Mouse (Mus musculus) hindbrain, embryonic 15.5 days (tissue): ENCODE data around the gene Sec11a. TPM values are rescaled to one million over a fixed set of nuclear protein-coding genes. Genes with fewer than 3 reads are reported as not detected.
"Not testable (repeated sequence)": the region's sequence is repeated elsewhere in the genome, so short reads cannot be mapped to it uniquely, and the experiment has no call there.

Source experiments
- ATAC-seq: fragments of 200-750 bp; cut with Nextera tagmentation; 2 replicates; pipeline ENCODE4 v1.8.0; 2017; ENCODE audit warnings: low read depth, moderate number of reproducible peaks, moderate TSS enrichment; ENCODE audit not compliant: low FRiP score
- H3K27ac ChIP-seq: fragments of 300-500 bp; sonication (generic); replicated peaks from 2 replicates; pipeline ENCODE4 v1.5.1; 2015; ENCODE audit warnings: mild to moderate bottlenecking, inconsistent platforms
- H3K27me3 ChIP-seq: fragments of 300-500 bp; sonication (generic); 2 replicates; pipeline ENCODE4 v1.6.1; 2015; ENCODE audit warnings: control low read depth, inconsistent platforms
- H3K36me3 ChIP-seq: fragments of 300-500 bp; sonication (generic); 2 replicates; pipeline ENCODE4 v1.6.1; 2015; ENCODE audit warnings: control low read depth, inconsistent platforms
- H3K4me1 ChIP-seq: fragments of 300-500 bp; sonication (generic); replicated peaks from 2 replicates; pipeline ENCODE4 v1.6.1; 2015; ENCODE audit warnings: control low read depth, inconsistent platforms
- H3K4me2 ChIP-seq: fragments of 300-500 bp; sonication (generic); 2 replicates; pipeline ENCODE4 v1.6.1; 2015; ENCODE audit warnings: moderate library complexity, mild to moderate bottlenecking, inconsistent platforms
- H3K4me3 ChIP-seq: fragments of 300-500 bp; sonication (generic); 2 replicates; pipeline ENCODE4 v1.5.1; 2015; ENCODE audit warnings: mild to moderate bottlenecking, inconsistent platforms
- H3K9ac ChIP-seq: fragments of 300-500 bp; sonication (generic); 2 replicates; pipeline ENCODE4 v1.6.1; 2015; ENCODE audit warnings: inconsistent platforms
- H3K9me3 ChIP-seq: fragments of 300-500 bp; sonication (generic); 2 replicates; pipeline ENCODE4 v1.6.1; 2016; ENCODE audit warnings: control low read depth, inconsistent platforms
- WGBS: fragments of 180-500 bp; shearing (Covaris S2); methylation state at CpG from one replicate; pipeline ENCODE4 v1.1.7; 2015; 5-methylcytosine and 5-hydroxymethylcytosine counted together
- polyA plus RNA-seq: library from polyadenylated mRNA; unstranded; fragments of >200 nt; fragmentation: Nextera tagmentation; extraction: Ambion mirVana; gene quantifications from 2 replicates; pipeline ENCODE4 v1.2.1, GENCODE M21; 2015

Gene Sec11a
- polyA plus RNA-seq, 1 experiment from 2014 or later: 138 TPM

DNA sequence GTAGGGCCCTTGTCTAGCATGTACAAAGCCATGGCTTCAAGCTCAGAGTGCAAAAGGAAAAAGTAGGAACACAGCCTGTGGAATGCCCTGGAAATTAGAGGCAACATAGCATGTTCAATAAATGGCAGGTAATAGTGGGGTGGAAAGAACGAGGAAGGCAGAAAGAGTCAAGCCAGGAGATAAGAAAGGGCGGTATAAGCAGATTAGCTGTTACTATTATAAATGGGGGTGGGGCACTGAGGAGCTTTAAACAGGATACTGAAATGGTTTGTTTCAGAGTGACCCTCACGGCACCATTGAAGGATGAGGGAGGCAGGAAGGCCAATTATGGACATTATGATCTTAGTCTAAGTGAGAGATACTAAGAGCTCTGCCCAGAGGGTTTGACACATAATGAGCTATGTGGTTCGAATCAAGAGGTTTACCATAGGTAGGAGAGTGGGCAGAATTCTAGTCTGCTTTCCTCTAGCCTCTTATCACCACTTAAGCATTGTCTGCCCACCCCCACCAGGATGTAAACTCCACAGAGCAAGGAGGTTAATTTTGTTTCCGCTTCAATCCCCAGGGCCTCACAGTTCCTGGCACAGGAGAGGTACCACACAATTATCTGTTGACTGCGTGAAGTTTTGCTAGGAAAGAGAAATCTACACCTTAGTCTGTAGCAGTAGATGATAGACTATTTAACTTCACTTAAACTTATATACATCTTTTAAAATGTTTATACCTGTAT lies 39.0 kb upstream of the Sec11a start:
- no peak overlapping the region for H3K4me3 ChIP-seq
- no peak overlapping the region for H3K9ac ChIP-seq
- peaks cover 3% of the 10 kb centered on the region for H3K4me1 ChIP-seq
- WGBS: 73% methylated on average over 6 of the region's 6 CpGs
- H3K9me3 ChIP-seq: no peaks in the 10 kb centered on the region
- ATAC-seq: no peak
- no peaks in the 10 kb centered on the region for H3K27me3 ChIP-seq
- H3K27ac ChIP-seq: no peak overlapping the region
- H3K36me3 ChIP-seq: no peaks in the 10 kb centered on the region
- H3K4me2 ChIP-seq: no peak overlapping the region

DNA sequence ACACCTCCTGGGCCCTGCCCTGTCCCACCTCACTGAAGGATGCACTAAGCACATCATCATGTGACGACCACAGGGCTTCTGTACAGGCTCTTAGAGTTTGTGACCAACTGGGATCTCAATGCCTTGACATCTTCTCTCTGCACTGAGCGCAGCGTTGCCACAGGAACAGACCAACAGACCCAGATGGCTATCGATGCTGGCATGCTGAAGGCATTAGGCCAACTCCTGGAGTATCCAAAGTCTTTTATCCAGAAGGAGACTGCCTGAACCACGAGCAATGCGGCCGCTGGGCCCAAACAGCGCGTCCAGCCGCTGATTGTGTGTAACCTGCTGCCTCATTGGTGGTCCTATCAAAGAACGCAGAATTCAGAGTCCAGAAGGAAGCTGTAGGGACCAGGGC lies 33.0 kb upstream of the Sec11a start:
- no peaks in the 10 kb centered on the region for H3K9me3 ChIP-seq
- WGBS: 87% methylated on average over 11 of the region's 11 CpGs
- no peaks in the 10 kb centered on the region for H3K4me1 ChIP-seq
- no peaks in the 10 kb centered on the region for H3K27me3 ChIP-seq
- H3K9ac ChIP-seq: no peak overlapping the region
- H3K4me2 ChIP-seq: no peak overlapping the region
- H3K27ac ChIP-seq: no peak overlapping the region
- no peak overlapping the region for H3K4me3 ChIP-seq
- ATAC-seq: no peak
- no peaks in the 10 kb centered on the region for H3K36me3 ChIP-seq

GRCm38 (mm10) chr7:80973638-80974015 lies 26.0 kb upstream of the Sec11a start:
- H3K4me2 ChIP-seq, ATAC-seq, H3K27me3 ChIP-seq, H3K9ac ChIP-seq, H3K27ac ChIP-seq, H3K9me3 ChIP-seq, H3K4me3 ChIP-seq, H3K36me3 ChIP-seq, H3K4me1 ChIP-seq: not testable (repeated sequence)
- 72% methylated on average over 3 of the region's 3 CpGs for WGBS

DNA sequence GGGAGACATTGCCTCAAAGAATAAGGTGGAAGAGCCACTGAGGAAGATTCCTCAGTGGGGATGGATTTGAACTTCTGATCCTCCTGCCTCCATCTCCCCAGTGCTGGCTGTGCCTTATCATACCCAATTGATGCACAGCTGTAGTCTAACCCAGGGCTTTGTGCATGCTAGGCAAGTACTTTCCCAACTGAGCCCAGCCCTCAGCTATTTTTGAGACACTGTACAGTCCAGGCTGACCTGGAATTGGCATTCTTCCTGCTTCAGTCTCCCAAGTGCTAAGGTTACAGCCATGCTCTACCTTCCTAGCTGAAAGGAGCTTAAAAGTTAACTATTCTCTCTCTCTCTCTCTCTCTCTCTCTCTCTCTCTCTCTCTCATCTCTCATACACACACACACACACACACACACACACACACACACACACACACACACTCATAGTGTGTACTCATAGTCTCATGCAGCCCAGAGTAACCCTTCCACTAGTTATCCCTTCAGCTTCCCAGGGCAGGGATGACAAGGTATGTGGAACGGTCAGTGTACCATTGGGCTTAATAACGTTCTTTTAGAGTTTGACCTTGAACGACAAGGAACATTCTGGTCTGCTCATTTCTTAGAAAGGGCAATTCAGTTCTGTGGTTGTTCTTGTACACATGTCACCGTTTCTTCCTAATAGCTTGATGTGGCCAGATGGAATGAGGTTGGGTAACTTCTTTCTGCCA lies 25.5 kb upstream of the Sec11a start:
- H3K9ac ChIP-seq, H3K9me3 ChIP-seq, H3K36me3 ChIP-seq, ATAC-seq, H3K4me1 ChIP-seq, H3K4me2 ChIP-seq, H3K27ac ChIP-seq, H3K27me3 ChIP-seq, H3K4me3 ChIP-seq: not testable (repeated sequence)
- WGBS: 86% methylated on average over 4 of the region's 4 CpGs

DNA sequence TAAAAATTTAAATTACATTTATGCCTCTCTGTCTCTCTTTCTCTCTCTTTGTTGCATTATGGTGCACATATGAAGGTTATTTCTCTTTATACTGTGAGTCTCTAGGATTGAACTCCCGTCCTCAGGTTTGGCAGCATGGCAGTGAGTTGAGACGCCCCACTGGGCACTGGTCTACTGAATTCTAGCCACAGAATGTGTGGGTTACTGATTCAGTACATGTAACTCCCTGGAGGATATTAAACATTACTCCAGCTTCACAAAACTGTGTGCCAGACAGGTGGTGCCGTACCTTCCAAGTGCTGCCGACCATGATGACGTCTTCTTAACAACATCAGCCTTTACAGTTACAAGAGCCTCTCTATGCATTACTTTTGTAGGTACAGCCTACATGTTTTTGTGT lies 24.5 kb upstream of the Sec11a start:
- Histone ChIP-seq H3K9me3 (no peaks in the 10 kb centered on the region), H3K4me3 (no peak overlapping the region), H3K4me1 (no peaks in the 10 kb centered on the region), H3K27ac (no peak overlapping the region), H3K36me3 (no peaks in the 10 kb centered on the region), H3K27me3 (no peaks in the 10 kb centered on the region), H3K4me2 (no peak overlapping the region), H3K9ac (no peak overlapping the region)
- ATAC-seq: no peak
- 91% methylated on average over 5 of the region's 5 CpGs for WGBS

DNA sequence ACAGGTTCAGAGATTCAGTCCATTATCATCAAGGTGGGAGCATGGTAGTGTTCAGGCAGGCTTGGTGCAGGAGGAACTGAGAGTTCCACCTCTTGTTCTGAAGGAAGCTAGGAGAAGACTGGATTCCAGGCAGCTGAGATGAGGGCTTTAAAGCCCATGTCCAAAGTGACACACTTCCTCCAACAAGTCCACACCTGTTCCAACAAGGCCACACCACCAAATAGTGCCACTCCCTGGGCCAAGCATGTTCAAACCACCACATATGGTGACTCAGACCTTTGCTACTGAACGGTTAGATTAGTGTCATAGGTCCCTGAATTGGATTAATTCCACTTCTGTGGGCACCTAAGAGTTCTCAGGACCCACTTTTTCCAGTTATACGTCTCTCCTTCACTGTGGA lies 23.8 kb upstream of the Sec11a start:
- WGBS: 74% methylated on average over 2 of the region's 2 CpGs
- no peak overlapping the region for H3K27ac ChIP-seq

DNA sequence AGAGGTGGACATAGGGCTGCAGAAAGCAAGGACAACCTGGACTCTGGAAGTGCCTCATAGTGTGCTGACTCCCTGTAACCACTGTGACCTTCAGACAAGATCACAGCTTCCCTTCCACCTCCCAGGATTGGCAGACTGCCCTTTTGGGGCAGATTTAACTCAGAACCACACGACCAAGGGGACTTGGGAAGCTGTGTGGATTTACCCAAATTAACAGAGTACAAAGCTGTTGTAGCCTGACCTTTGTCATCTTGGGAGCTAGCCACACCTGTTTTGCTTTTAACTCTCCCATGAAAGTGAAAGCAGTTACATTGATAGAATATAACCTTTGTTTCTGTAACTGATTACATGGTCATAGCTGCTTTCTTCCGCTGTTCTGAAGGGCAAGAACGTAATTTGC lies 23.3 kb upstream of the Sec11a start:
- no peak overlapping the region for H3K9ac ChIP-seq
- H3K27me3 ChIP-seq: no peaks in the 10 kb centered on the region
- no peak overlapping the region for H3K4me3 ChIP-seq
- no peaks in the 10 kb centered on the region for H3K4me1 ChIP-seq
- WGBS: 70% methylated on average over 3 of the region's 3 CpGs
- no peak overlapping the region for H3K4me2 ChIP-seq
- no peaks in the 10 kb centered on the region for H3K36me3 ChIP-seq
- no peak overlapping the region for H3K27ac ChIP-seq
- ATAC-seq: no peak
- no peaks in the 10 kb centered on the region for H3K9me3 ChIP-seq

More for the DNA sequence above, 23.8 kb upstream of the Sec11a start:
- Histone ChIP-seq H3K4me1 (no peaks in the 10 kb centered on the region), H3K9me3 (no peaks in the 10 kb centered on the region), H3K27me3 (no peaks in the 10 kb centered on the region), H3K9ac (no peak overlapping the region), H3K4me2 (no peak overlapping the region), H3K36me3 (no peaks in the 10 kb centered on the region), H3K4me3 (no peak overlapping the region)
- ATAC-seq: no peak

DNA sequence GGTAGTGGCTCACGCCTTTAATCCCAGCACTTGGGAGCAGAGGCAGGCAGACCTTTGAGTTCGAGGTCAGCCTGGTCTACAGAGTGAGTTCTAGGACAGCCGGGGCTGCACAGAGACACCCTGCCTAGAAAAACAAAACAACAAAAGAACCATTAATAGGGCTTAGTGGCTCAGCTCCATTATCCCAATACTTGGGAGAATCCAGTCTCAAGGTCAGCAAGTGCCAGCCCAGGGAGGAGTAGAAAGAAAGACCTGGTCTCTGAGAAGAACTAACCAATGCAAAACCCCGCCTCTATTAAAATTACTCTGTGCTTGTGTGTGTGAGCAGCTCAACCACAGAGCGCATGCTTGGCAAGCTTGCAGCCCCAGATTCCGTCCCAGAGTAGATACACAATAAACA lies 15.2 kb upstream of the Sec11a start:
- H3K4me2 ChIP-seq: no peak overlapping the region
- WGBS: 62% methylated on average over 6 of the region's 6 CpGs
- no peaks in the 10 kb centered on the region for H3K4me1 ChIP-seq

DNA sequence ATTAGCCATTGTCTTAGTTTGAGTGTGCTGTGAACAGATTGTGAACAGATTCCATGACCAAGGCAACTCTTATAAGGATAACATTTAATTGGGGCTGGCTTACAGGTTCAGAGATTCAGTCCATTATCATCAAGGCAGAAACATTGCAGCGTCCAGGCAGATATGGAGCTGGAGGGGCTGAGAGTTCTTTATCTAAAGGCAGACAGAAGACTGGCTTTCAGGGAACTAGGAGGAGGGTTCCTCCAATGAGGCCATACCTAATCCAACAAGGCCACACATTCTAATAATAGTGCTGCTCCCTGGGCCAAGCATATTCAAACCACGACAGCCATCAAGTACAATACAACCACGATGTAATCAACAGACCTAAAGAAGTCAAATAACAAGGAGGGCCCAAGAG lies 11.4 kb upstream of the Sec11a start:
- H3K9ac ChIP-seq: no peak overlapping the region
- no peaks in the 10 kb centered on the region for H3K4me1 ChIP-seq
- WGBS: 80% methylated on average over 3 of the region's 3 CpGs
- no peak overlapping the region for H3K4me2 ChIP-seq
- no peaks in the 10 kb centered on the region for H3K27me3 ChIP-seq
- H3K9me3 ChIP-seq: no peaks in the 10 kb centered on the region
- ATAC-seq: no peak
- H3K36me3 ChIP-seq: no peaks in the 10 kb centered on the region
- no peak overlapping the region for H3K27ac ChIP-seq
- H3K4me3 ChIP-seq: no peak overlapping the region

More for the DNA sequence above, 15.2 kb upstream of the Sec11a start:
- no peaks in the 10 kb centered on the region for H3K36me3 ChIP-seq
- H3K27ac ChIP-seq: no peak overlapping the region
- ATAC-seq: no peak
- no peaks in the 10 kb centered on the region for H3K9me3 ChIP-seq
- H3K4me3 ChIP-seq: no peak overlapping the region
- no peak overlapping the region for H3K9ac ChIP-seq
- no peaks in the 10 kb centered on the region for H3K27me3 ChIP-seq

DNA sequence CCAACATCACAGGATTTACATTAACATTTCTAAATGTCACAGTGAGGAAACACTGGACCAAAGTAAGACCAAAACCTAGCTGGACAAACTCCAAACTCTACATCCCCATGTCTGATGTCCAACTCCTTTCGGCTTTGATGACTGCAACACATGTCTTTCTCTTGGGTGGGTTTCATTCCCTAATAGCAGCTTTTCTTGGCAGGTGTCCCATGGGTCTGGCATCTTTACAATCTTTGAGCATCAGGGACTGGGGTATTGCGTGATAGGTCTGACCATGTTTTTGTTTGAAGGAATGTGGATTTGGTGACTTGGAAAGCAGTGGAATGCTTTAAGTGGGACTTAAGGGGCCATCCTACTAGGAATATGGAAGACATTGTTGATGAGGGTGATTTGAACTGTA lies 9.3 kb upstream of the Sec11a start:
- Histone ChIP-seq H3K9me3 (no peaks in the 10 kb centered on the region), H3K4me3 (no peak overlapping the region), H3K4me2 (no peak overlapping the region), H3K4me1 (no peaks in the 10 kb centered on the region), H3K36me3 (no peaks in the 10 kb centered on the region), H3K9ac (no peak overlapping the region), H3K27ac (no peak overlapping the region), H3K27me3 (no peaks in the 10 kb centered on the region)
- no peak for ATAC-seq
- WGBS: 82% methylated on average over 2 of the region's 2 CpGs

GRCm38 (mm10) chr7:80954251-80954650 lies 6.7 kb upstream of the Sec11a start:
- 75% methylated on average over 2 of the region's 2 CpGs for WGBS
- H3K27me3 ChIP-seq: no peaks in the 10 kb centered on the region
- no peak overlapping the region for H3K4me3 ChIP-seq
- no peaks in the 10 kb centered on the region for H3K4me1 ChIP-seq
- no peaks in the 10 kb centered on the region for H3K36me3 ChIP-seq
- no peak overlapping the region for H3K9ac ChIP-seq
- no peak overlapping the region for H3K27ac ChIP-seq
- no peak overlapping the region for H3K4me2 ChIP-seq
- ATAC-seq: no peak
- no peaks in the 10 kb centered on the region for H3K9me3 ChIP-seq

DNA sequence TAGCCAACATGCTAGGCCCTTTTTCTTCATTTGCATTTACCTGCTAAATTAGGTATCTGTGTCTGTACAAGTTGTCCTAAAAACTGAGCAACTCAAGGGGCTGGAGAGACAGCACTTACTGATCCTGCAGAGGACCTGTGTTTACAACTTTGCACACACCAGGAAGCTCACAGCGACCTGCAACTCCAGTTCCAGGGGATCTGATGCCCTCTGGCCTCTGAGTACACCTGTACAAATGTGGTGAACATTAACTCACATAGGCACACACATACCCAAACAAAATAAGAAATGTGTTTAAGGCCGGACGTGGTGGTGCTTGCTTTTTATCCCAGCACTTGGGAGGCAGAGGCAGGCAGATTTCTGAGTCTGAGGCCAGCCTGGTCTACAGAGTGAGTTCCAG lies 4.6 kb upstream of the Sec11a start:
- Histone ChIP-seq H3K27me3 (no peaks in the 10 kb centered on the region), H3K36me3 (no peaks in the 10 kb centered on the region), H3K27ac (no peak overlapping the region), H3K9me3 (no peaks in the 10 kb centered on the region), H3K4me2 (no peak overlapping the region), H3K4me3 (no peak overlapping the region), H3K9ac (no peak overlapping the region), H3K4me1 (no peaks in the 10 kb centered on the region; the same call in 1 of the 2 replicates)
- 63% methylated on average over 3 of the region's 3 CpGs for WGBS
- no peak for ATAC-seq

DNA sequence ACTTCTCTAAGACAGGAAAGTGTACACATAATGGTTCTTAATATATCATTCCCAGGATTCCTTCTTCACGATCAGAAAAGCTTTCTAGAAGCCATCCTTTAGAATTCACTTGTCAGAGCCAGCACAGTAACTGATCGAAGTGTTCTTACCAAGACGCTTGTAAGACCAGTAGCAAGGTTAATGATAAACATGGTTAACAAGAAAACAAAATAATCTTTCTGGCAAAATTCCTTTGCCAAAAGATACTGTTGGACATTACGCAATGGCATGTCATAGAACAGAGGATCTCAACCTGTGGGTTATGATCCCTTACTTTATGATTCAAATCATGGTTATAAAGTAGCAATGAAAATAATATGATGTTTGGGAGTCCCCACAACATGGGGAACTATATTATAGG lies 3.9 kb upstream of the Sec11a start:
- ATAC-seq: no peak

More for the DNA sequence above, 3.9 kb upstream of the Sec11a start:
- Histone ChIP-seq H3K9me3 (no peaks in the 10 kb centered on the region), H3K9ac (no peak overlapping the region), H3K27ac (no peak overlapping the region), H3K27me3 (no peaks in the 10 kb centered on the region), H3K4me2 (no peak overlapping the region), H3K4me1 (peaks cover 4% of the 10 kb centered on the region), H3K36me3 (no peaks in the 10 kb centered on the region), H3K4me3 (no peak overlapping the region)
- 92% methylated on average over 4 of the region's 4 CpGs for WGBS
